Mouse (Mus musculus): ENCODE results near the gene Pbx1. TPM values are rescaled to one million over a fixed set of nuclear protein-coding genes. Genes with fewer than 3 reads are reported as not detected.

Pbx1 gene
- polyA plus RNA-seq, 1 experiment from 2014 or later, result 23.2 TPM

DNA sequence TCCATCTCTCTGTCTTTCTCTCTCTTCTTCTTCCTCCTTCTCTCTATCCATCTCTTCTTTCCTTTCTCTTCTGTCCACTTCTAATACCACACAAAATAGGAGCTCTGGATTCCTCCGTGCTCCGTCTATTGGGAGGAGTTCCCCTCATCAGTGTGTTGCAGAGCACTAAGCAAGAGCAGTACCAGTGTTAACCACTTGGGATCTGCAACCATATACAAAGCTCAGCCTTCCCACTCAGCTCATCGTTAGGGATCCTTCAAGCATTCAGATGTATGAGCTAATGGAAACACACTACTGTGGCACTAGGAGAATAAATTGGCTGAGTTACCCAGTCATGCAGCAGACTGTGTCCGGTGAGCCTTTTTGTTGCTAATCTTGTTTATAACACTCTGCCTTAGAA is 314.7 kb downstream of the Pbx1 start:
- H3K4me1 ChIP-seq (replicated peaks; ENCODE audit: control insufficient read depth, insufficient read depth), result no peaks in the 10 kb centered on the region
- WGBS, result 75% methylated on average over 4 of the region's 4 CpGs

DNA sequence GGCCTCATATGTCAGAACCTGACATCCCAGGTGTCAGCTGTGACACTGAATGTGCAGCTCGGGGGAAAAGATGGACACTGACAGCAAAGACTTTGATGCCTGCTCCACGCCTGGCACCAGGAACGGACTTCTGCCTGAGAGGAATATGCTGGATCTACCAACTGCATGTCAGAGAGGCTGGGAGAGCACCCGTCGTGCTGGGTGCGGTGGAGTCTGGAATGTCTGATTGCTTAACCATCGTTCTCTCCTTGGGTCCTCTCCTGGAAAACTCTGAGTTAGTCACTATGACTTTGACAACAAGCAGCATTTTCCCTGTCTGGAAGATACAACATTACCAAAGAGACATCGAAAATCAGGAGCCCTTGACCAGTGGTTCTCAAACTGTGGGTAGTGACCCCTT is 322.3 kb downstream of the Pbx1 start:
- H3K4me3 ChIP-seq (ENCODE audit: low read depth, low read length), result no peak overlapping the region
- H3K36me3 ChIP-seq (ENCODE audit: control insufficient read depth, insufficient read depth, low read length), result no peaks in the 10 kb centered on the region
- no peak overlapping the region for H3K9ac ChIP-seq (ENCODE audit: low read length)
- no peaks in the 10 kb centered on the region for H3K9me3 ChIP-seq (ENCODE audit: control insufficient read depth, low read length)
- no peak for TF ChIP-seq EP300 (optimal IDR thresholded peaks at IDR 0.05)
- no peak for TF ChIP-seq CTCF (IDR thresholded peaks at IDR 0.05; ENCODE audit: low read depth)
- H3K27me3 ChIP-seq (ENCODE audit: control insufficient read depth, insufficient read depth, low read length), result no peaks in the 10 kb centered on the region
- H3K4me1 ChIP-seq (replicated peaks; ENCODE audit: control insufficient read depth, insufficient read depth), result no peaks in the 10 kb centered on the region
- ATAC-seq (ENCODE audit: low FRiP score, low TSS enrichment), result no peak
- H3K27ac ChIP-seq (replicated peaks), result no peak overlapping the region
- no peak for DNase-seq (ENCODE audit: low spot score)
- 69% methylated on average over 8 of the region's 8 CpGs for WGBS
- H3K4me2 ChIP-seq (replicated peaks; ENCODE audit: low read depth), result no peak overlapping the region

More for the DNA sequence above, 314.7 kb downstream of the Pbx1 start:
- H3K4me3 ChIP-seq (ENCODE audit: low read depth, low read length), result no peak overlapping the region
- no peak overlapping the region for H3K4me2 ChIP-seq (replicated peaks; ENCODE audit: low read depth)
- no peaks in the 10 kb centered on the region for H3K9me3 ChIP-seq (ENCODE audit: control insufficient read depth, low read length)
- ATAC-seq (ENCODE audit: low FRiP score, low TSS enrichment) (no peak), DNase-seq (ENCODE audit: low spot score) (no peak)
- H3K27ac ChIP-seq (replicated peaks), result no peak overlapping the region
- H3K36me3 ChIP-seq (ENCODE audit: control insufficient read depth, insufficient read depth, low read length), result no peaks in the 10 kb centered on the region
- no peaks in the 10 kb centered on the region for H3K27me3 ChIP-seq (ENCODE audit: control insufficient read depth, insufficient read depth, low read length)
- no peak overlapping the region for H3K9ac ChIP-seq (ENCODE audit: low read length)
- TF ChIP-seq EP300 (optimal IDR thresholded peaks at IDR 0.05), result no peak
- TF ChIP-seq CTCF (IDR thresholded peaks at IDR 0.05; ENCODE audit: low read depth), result no peak; the same call in 1 of the 2 replicates

DNA sequence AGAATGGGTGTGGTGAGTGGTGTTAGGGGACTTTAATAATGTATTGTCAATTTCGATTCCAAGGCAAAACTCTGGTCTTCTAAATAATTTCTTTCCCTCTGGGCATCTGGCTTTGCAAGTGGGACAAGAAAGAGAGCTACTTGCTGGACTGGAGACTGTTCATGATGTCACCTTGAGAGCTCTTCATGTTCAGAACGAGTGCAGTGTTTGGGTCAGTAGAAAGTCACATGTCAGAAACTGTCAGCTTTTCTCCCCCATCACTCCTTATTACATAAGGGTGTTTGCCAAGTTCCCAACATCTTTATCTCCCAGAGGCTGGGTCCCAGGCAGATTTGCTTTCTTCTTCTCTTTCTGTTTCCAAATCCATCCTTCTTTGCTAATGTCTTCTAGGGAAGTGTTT is 328.2 kb downstream of the Pbx1 start:
- Histone ChIP-seq H3K27me3 (ENCODE audit: control insufficient read depth, insufficient read depth, low read length) (no peaks in the 10 kb centered on the region), H3K9ac (ENCODE audit: low read length) (no peak overlapping the region), H3K36me3 (ENCODE audit: control insufficient read depth, insufficient read depth, low read length) (no peaks in the 10 kb centered on the region), H3K4me2 (replicated peaks; ENCODE audit: low read depth) (no peak overlapping the region), H3K9me3 (ENCODE audit: control insufficient read depth, low read length) (no peaks in the 10 kb centered on the region), H3K27ac (replicated peaks) (no peak overlapping the region), H3K4me3 (ENCODE audit: low read depth, low read length) (no peak overlapping the region), H3K4me1 (replicated peaks; ENCODE audit: control insufficient read depth, insufficient read depth) (no peaks in the 10 kb centered on the region)
- DNase-seq (ENCODE audit: low spot score) (no peak), ATAC-seq (ENCODE audit: low FRiP score, low TSS enrichment) (no peak)
- no peak for TF ChIP-seq CTCF (IDR thresholded peaks at IDR 0.05; ENCODE audit: low read depth)
- no peak for TF ChIP-seq EP300 (optimal IDR thresholded peaks at IDR 0.05)
- 45% methylated on average over 2 of the region's 2 CpGs for WGBS

DNA sequence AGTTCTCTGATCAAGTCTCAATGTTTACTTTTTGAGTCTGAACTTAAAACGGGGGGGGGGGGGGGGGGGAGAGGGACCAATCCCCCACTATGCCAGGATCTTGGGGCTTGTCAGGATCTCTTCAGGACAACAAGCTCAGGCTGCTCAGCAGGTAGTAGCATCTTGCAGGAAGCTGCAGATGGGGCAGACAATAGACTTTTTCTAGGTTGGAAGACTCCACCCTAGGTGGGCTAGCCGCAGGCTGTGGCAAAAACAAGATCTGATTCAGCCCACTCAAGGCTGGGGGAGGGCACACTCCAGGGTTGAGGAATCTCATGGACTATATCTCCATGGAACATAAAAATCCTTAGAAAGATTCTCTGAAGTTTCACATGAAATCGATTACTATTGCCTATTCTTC is 330.6 kb downstream of the Pbx1 start:
- Histone ChIP-seq H3K9ac (ENCODE audit: low read length) (no peak overlapping the region), H3K36me3 (ENCODE audit: control insufficient read depth, insufficient read depth, low read length) (no peaks in the 10 kb centered on the region), H3K27me3 (ENCODE audit: control insufficient read depth, insufficient read depth, low read length) (no peaks in the 10 kb centered on the region), H3K4me3 (ENCODE audit: low read depth, low read length) (no peak overlapping the region), H3K9me3 (ENCODE audit: control insufficient read depth, low read length) (no peaks in the 10 kb centered on the region), H3K4me2 (replicated peaks; ENCODE audit: low read depth) (no peak overlapping the region), H3K27ac (replicated peaks) (no peak overlapping the region), H3K4me1 (replicated peaks; ENCODE audit: control insufficient read depth, insufficient read depth) (no peaks in the 10 kb centered on the region)
- no peak for TF ChIP-seq CTCF (IDR thresholded peaks at IDR 0.05; ENCODE audit: low read depth)
- TF ChIP-seq EP300 (optimal IDR thresholded peaks at IDR 0.05), result no peak
- DNase-seq (ENCODE audit: low spot score), result no peak
- 92% methylated on average over 2 of the region's 3 CpGs for WGBS
- ATAC-seq (ENCODE audit: low FRiP score, low TSS enrichment), result no peak

DNA sequence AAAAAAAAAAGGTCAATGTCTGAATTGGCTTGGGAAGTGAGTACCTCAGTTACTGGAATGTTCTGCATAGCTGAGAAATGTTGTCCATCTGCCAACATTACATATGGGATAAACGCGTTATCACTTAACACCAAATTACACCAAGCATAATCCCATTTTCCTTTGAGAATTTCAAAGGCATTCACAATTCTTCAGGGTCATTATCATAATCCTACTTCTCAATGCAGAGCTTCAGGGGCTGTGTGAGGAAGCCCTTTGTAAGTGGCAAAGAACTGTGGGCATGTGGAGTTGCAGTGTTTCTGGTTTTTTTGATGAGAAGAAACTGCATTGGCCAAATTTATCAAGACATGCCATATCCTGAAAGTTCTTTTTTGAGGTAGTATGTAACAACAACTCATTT is 333.3 kb downstream of the Pbx1 start:
- Histone ChIP-seq H3K4me2 (replicated peaks; ENCODE audit: low read depth) (no peak overlapping the region), H3K27me3 (ENCODE audit: control insufficient read depth, insufficient read depth, low read length) (no peaks in the 10 kb centered on the region), H3K4me1 (replicated peaks; ENCODE audit: control insufficient read depth, insufficient read depth) (no peaks in the 10 kb centered on the region), H3K9ac (ENCODE audit: low read length) (no peak overlapping the region), H3K36me3 (ENCODE audit: control insufficient read depth, insufficient read depth, low read length) (no peaks in the 10 kb centered on the region), H3K4me3 (ENCODE audit: low read depth, low read length) (no peak overlapping the region), H3K27ac (replicated peaks) (no peak overlapping the region), H3K9me3 (ENCODE audit: control insufficient read depth, low read length) (no peaks in the 10 kb centered on the region)
- WGBS, result 84% methylated on average over 2 of the region's 2 CpGs
- TF ChIP-seq CTCF (IDR thresholded peaks at IDR 0.05; ENCODE audit: low read depth) (no peak), EP300 (optimal IDR thresholded peaks at IDR 0.05) (no peak)
- DNase-seq (ENCODE audit: low spot score), result no peak
- no peak for ATAC-seq (ENCODE audit: low FRiP score, low TSS enrichment)

DNA sequence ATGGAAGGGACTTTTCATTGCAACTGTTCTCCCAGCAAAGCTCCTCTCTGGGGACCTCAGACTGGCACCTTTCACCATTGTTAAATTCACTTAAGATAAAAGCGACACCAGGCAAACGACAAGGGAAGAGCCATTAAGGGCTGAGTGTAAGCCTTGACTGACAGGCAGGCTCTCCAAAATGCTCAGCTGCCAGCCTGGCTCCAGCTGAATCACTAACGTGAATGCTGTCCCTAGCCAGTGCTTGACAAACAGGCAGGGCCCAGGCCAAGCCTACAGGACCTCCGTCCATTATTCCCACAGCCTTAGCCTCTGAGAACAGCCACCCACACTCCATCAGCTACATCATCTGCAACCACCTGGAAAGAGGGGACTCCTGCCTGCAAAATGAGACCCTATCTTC is 337.4 kb downstream of the Pbx1 start:
- TF ChIP-seq EP300 (optimal IDR thresholded peaks at IDR 0.05) (no peak), CTCF (IDR thresholded peaks at IDR 0.05; ENCODE audit: low read depth) (no peak)
- Histone ChIP-seq H3K36me3 (ENCODE audit: control insufficient read depth, insufficient read depth, low read length) (no peaks in the 10 kb centered on the region), H3K4me1 (replicated peaks; ENCODE audit: control insufficient read depth, insufficient read depth) (no peaks in the 10 kb centered on the region), H3K4me3 (ENCODE audit: low read depth, low read length) (no peak overlapping the region), H3K4me2 (replicated peaks; ENCODE audit: low read depth) (no peak overlapping the region), H3K27me3 (ENCODE audit: control insufficient read depth, insufficient read depth, low read length) (no peaks in the 10 kb centered on the region), H3K9ac (ENCODE audit: low read length) (no peak overlapping the region), H3K27ac (replicated peaks) (no peak overlapping the region), H3K9me3 (ENCODE audit: control insufficient read depth, low read length) (no peaks in the 10 kb centered on the region)
- no peak for DNase-seq (ENCODE audit: low spot score)
- no peak for ATAC-seq (ENCODE audit: low FRiP score, low TSS enrichment)
- 40% methylated on average over 4 of the region's 4 CpGs for WGBS
